Mouse (Mus musculus): ENCODE data around the gene Ube2d1. TPM values are rescaled to one million over a fixed set of nuclear protein-coding genes. Genes with fewer than 3 reads are reported as not detected.

Ube2d1 gene
- total and polyA plus RNA-seq, 3 experiments: 2.9 to 16.5 TPM; not detected in 1

GRCm38 (mm10) chr10:71252421-71252820 is 32.6 kb downstream of the Ube2d1 start:
- no peak for TF ChIP-seq TCF12 (IDR thresholded peaks at IDR 0.05; ENCODE audit: low read depth, low read length)
- no peak for TF ChIP-seq ELF1 (IDR thresholded peaks at IDR 0.05; ENCODE audit: low read depth, low read length)
- no peak for TF ChIP-seq MXI1 (IDR thresholded peaks at IDR 0.05; ENCODE audit: low read depth, low read length)
- no peak for TF ChIP-seq NRF1 (IDR thresholded peaks at IDR 0.05; ENCODE audit: insufficient read depth, low read depth, low read length, poor library complexity, severe bottlenecking)
- no peak for TF ChIP-seq MYB (IDR thresholded peaks at IDR 0.05; ENCODE audit: low read depth, low read length)
- no peak for TF ChIP-seq GATA1 (IDR thresholded peaks at IDR 0.05; ENCODE audit: low read depth, low read length)
- no peak for TF ChIP-seq ZKSCAN1 (IDR thresholded peaks at IDR 0.05; ENCODE audit: low read depth, low read length)
- H3K27me3 ChIP-seq (ENCODE audit: control insufficient read depth in 1 of 2, insufficient read depth in 2 of 2, low read length in 2 of 2): no peaks in the 10 kb centered on the region
- no peak for DNase-seq (ENCODE audit: low read depth, low spot score)
- no peaks in the 10 kb centered on the region for H3K36me3 ChIP-seq (ENCODE audit: control insufficient read depth in 1 of 2, insufficient read depth in 2 of 2, low read length in 2 of 2)
- no peaks in the 10 kb centered on the region for H3K9me3 ChIP-seq (replicated peaks; ENCODE audit: insufficient read depth, low read length)
- no peaks in the 10 kb centered on the region for H3K79me2 ChIP-seq (ENCODE audit: control insufficient read depth, insufficient read depth, low read length, poor library complexity)
- H3K9ac ChIP-seq (ENCODE audit: control insufficient read depth, low read depth, low read length, poor library complexity, severe bottlenecking): no peak overlapping the region
- no peaks in the 10 kb centered on the region for H3K4me1 ChIP-seq (ENCODE audit: control insufficient read depth in 1 of 2, insufficient read depth in 2 of 2, low read length in 2 of 2)
- H3K27ac ChIP-seq (ENCODE audit: control insufficient read depth, low read depth, low read length): no peak overlapping the region
- H3K4me3 ChIP-seq (ENCODE audit: control insufficient read depth in 1 of 2, insufficient read depth in 1 of 2, low read depth in 2 of 2, low read length in 2 of 2): no peak overlapping the region

GRCm38 (mm10) chr10:71251846-71252245 is 33.2 kb downstream of the Ube2d1 start:
- no peak for DNase-seq (ENCODE audit: low read depth, low spot score)
- TF ChIP-seq ETS1 (IDR thresholded peaks at IDR 0.05; ENCODE audit: low read depth, low read length) (no peak), EP300 (IDR thresholded peaks at IDR 0.05; ENCODE audit: low read depth in 1 of 2, low read length in 2 of 2) (no peak), GABPA (IDR thresholded peaks at IDR 0.05; ENCODE audit: low read depth, low read length) (no peak), MXI1 (IDR thresholded peaks at IDR 0.05; ENCODE audit: low read depth, low read length) (no peak)

GRCm38 (mm10) chr10:71251256-71251655 is 33.8 kb downstream of the Ube2d1 start:
- Histone ChIP-seq H3K36me3 (ENCODE audit: control insufficient read depth in 1 of 2, insufficient read depth in 2 of 2, low read length in 2 of 2) (no peaks in the 10 kb centered on the region), H3K4me1 (ENCODE audit: control insufficient read depth in 1 of 2, insufficient read depth in 2 of 2, low read length in 2 of 2) (no peaks in the 10 kb centered on the region), H3K9me3 (replicated peaks; ENCODE audit: insufficient read depth, low read length) (no peaks in the 10 kb centered on the region), H3K9ac (ENCODE audit: control insufficient read depth, low read depth, low read length, poor library complexity, severe bottlenecking) (no peak overlapping the region), H3K79me2 (ENCODE audit: control insufficient read depth, insufficient read depth, low read length, poor library complexity) (no peaks in the 10 kb centered on the region), H3K27me3 (ENCODE audit: control insufficient read depth in 1 of 2, insufficient read depth in 2 of 2, low read length in 2 of 2) (no peaks in the 10 kb centered on the region), H3K27ac (ENCODE audit: control insufficient read depth, low read depth, low read length) (no peak overlapping the region), H3K4me3 (ENCODE audit: control insufficient read depth in 1 of 2, insufficient read depth in 1 of 2, low read depth in 2 of 2, low read length in 2 of 2) (no peak overlapping the region)
- no peak for DNase-seq (ENCODE audit: low read depth, low spot score)
- TF ChIP-seq GABPA (IDR thresholded peaks at IDR 0.05; ENCODE audit: low read depth, low read length): no peak
- TF ChIP-seq MAFK (IDR thresholded peaks at IDR 0.05; ENCODE audit: borderline replicate concordance, low read depth, low read length): no peak
- TF ChIP-seq ZKSCAN1 (IDR thresholded peaks at IDR 0.05; ENCODE audit: low read depth, low read length): no peak
- TF ChIP-seq MAX (IDR thresholded peaks at IDR 0.05; ENCODE audit: low read length): no peak
- TF ChIP-seq TBP (IDR thresholded peaks at IDR 0.05; ENCODE audit: low read depth, low read length): no peak
- no peak for TF ChIP-seq MYC (IDR thresholded peaks at IDR 0.05; ENCODE audit: low read depth, low read length)
- no peak for TF ChIP-seq USF1 (IDR thresholded peaks at IDR 0.05; ENCODE audit: low read depth, low read length)
- TF ChIP-seq NRF1 (IDR thresholded peaks at IDR 0.05; ENCODE audit: insufficient read depth, low read depth, low read length, poor library complexity, severe bottlenecking): no peak
- no peak for TF ChIP-seq RAD21 (IDR thresholded peaks at IDR 0.05; ENCODE audit: low read depth, low read length)
- no peak for TF ChIP-seq USF2 (IDR thresholded peaks at IDR 0.05; ENCODE audit: borderline replicate concordance in 1 of 2, insufficient read depth in 1 of 2, low read depth in 1 of 2, low read length in 2 of 2)
- TF ChIP-seq SIN3A (IDR thresholded peaks at IDR 0.05; ENCODE audit: low read length): no peak

More at GRCm38 (mm10) chr10:71251846-71252245, 33.2 kb downstream of the Ube2d1 start:
- H3K9ac ChIP-seq (ENCODE audit: control insufficient read depth, low read depth, low read length, poor library complexity, severe bottlenecking): no peak overlapping the region
- H3K9me3 ChIP-seq (replicated peaks; ENCODE audit: insufficient read depth, low read length): no peaks in the 10 kb centered on the region
- no peak overlapping the region for H3K4me3 ChIP-seq (ENCODE audit: control insufficient read depth in 1 of 2, insufficient read depth in 1 of 2, low read depth in 2 of 2, low read length in 2 of 2)
- H3K27ac ChIP-seq (ENCODE audit: control insufficient read depth, low read depth, low read length): no peak overlapping the region
- H3K27me3 ChIP-seq (ENCODE audit: control insufficient read depth in 1 of 2, insufficient read depth in 2 of 2, low read length in 2 of 2): no peaks in the 10 kb centered on the region
- no peaks in the 10 kb centered on the region for H3K79me2 ChIP-seq (ENCODE audit: control insufficient read depth, insufficient read depth, low read length, poor library complexity)
- H3K36me3 ChIP-seq (ENCODE audit: control insufficient read depth in 1 of 2, insufficient read depth in 2 of 2, low read length in 2 of 2): no peaks in the 10 kb centered on the region
- no peaks in the 10 kb centered on the region for H3K4me1 ChIP-seq (ENCODE audit: control insufficient read depth in 1 of 2, insufficient read depth in 2 of 2, low read length in 2 of 2)

All from MEL (cell line).